Mouse (Mus musculus) lung, postnatal 0 days (tissue): ENCODE measurements around the gene Hpgds.

Experiments
- CTCF ChIP-seq: IDR thresholded peaks from 2 replicates; pipeline ENCODE4 v1.5.1; 2016; ENCODE audit warnings: antibody characterized with exemption, mild to moderate bottlenecking
- EP300 ChIP-seq: IDR thresholded peaks from 2 replicates; pipeline ENCODE4 v1.6.1; 2016; ENCODE audit warnings: antibody characterized with exemption, mild to moderate bottlenecking, control low read depth

GRCm38 (mm10) chr6:65114902-65115301 lies 29.8 kb downstream of the Hpgds start:
- no peak for TF ChIP-seq CTCF
- no peak for TF ChIP-seq EP300
